Mouse (Mus musculus): ENCODE results near the gene Tac4.
A peak's percentile ranks its signal among the peaks of the same experiment; 100 is the strongest.

Tac4 gene

GRCm38 (mm10) chr11:95259088-95259849 is 2.1 kb upstream of the Tac4 start:
- peak; percentile 77 to 90 for DNase-seq (ENCODE audit: low read depth in 1 of 2, low spot score in 2 of 2)

GRCm38 (mm10) chr11:95263816-95264454 is 2.6 kb downstream of the Tac4 start:
- no peak for DNase-seq (ENCODE audit: low read depth in 1 of 2, low spot score in 2 of 2)

- DNase-seq (ENCODE audit: low read depth in 1 of 2, low spot score in 2 of 2): no peak
Observed at GRCm38 (mm10) chr11:95264455-95265013, 3.2 kb downstream of the Tac4 start.

DNA sequence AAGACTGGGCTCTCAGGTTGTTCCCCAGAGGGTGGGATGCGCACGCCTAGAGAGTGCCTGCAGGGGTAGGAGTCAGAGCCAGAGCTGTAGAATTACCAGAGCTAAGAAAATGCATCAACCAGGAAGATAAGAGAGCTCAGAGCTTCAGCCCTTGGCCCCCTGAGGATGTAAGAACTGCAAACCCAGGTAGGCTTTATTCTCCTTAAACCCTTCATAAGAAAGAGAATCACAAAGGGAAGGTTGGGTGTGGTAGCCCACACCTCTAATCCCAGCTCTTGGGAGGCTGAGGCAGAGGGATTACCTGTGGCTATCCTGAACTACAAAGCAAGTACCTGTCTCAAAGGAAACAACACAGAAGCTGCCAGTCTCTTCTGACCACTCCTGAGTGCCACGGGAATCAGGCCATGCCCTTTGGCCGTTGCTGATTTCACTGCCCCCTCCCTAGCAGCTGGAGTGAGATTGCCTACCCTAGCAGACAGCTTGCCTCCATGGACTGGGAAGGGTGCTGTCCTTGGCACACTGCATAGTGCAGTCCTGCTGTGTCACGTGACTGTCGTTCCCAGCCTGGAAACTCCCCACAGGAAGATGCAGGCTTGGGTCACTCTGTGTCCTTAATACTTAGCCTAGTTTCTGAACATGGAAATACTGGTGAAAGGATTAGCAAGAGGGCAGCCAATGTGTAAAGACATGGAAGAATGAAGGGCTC is 5.4 kb downstream of the Tac4 start:
- DNase-seq (ENCODE audit: low read depth in 1 of 2, low spot score in 2 of 2): no peak

GRCm38 (mm10) chr11:95273661-95274060 is 12.3 kb downstream of the Tac4 start:
- DNase-seq (ENCODE audit: low read depth in 1 of 2, low spot score in 2 of 2): no peak

DNA sequence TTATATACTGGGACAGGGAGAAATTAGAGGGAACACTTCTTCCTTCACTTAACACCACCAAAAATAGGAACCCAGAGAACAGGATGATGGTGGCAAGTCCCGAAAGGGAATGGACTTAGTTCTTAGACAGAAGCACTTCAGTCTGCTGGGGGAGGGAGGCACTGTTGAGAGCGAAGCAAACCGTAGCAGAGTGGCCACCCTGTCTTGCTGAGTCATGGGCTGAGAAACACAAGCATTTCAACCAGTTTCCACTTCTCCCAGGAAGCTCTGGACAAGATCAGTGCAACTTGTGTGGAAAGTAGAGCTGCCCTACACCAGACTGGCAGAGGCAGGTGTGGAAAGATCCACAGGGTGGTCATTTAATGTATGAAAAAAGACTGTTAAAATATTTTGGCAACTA is 13.3 kb downstream of the Tac4 start:
- no peak for DNase-seq (ENCODE audit: low read depth in 1 of 2, low spot score in 2 of 2)

DNA sequence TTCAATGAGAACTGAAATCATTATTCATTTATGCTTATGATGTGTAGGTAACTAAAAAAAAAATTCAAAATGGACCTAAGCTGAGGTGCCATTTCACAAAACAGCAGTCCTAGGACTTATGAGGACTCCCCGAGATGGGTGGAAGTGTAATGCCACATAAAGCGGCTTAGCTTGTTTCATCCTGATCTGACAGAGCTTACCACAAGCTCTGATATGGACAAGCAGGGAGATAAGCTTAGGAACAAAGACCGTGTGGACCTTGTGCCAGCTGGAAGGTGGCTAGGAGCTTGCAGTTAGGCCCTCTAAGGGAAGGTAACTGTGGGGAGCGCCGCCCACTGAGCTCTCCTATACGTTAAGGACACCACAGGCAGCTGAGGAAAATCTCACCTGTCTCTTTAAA is 14.7 kb downstream of the Tac4 start:
- DNase-seq (ENCODE audit: low read depth in 1 of 2, low spot score in 2 of 2): no peak

DNA sequence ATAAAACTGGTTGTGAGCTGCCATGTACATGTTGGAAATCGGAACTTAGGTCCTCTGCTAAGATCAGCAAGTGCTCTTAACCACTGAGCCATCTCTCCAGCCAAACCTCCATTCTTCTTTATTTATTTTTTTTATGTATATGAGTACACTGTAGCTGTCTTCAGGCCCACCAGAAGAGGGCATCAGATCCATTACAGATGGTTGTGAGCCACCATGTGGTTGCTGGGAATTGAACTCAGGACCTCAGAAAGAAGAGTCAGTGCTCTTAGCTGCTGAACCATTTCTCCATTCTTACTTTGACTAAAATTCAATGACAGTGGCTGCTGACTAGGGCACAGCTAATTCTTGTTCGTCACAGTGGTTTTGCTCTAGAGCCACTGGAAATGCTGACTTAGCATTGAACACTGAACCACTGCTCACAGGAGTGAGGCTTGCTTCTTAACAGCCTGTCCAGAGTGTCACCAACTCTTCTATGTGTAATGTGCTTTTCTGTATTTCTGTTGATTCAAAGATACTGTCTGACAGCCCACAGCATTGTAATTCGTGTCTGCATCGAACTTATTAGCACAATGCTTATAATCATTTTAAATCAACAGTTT is 17.8 kb downstream of the Tac4 start:
- DNase-seq (ENCODE audit: low read depth in 1 of 2, low spot score in 2 of 2): no peak

- DNase-seq (ENCODE audit: low read depth in 1 of 2, low spot score in 2 of 2): no peak
Observed at GRCm38 (mm10) chr11:95282331-95282730, 21.0 kb downstream of the Tac4 start.

- DNase-seq (ENCODE audit: low read depth in 1 of 2, low spot score in 2 of 2): peak; percentile 10 to 13
Observed at GRCm38 (mm10) chr11:95291998-95292397, 30.7 kb downstream of the Tac4 start.

GRCm38 (mm10) chr11:95293017-95293624 is 31.8 kb downstream of the Tac4 start:
- peak; percentile 12 to 14 for DNase-seq (ENCODE audit: low read depth in 1 of 2, low spot score in 2 of 2)

GRCm38 (mm10) chr11:95295736-95296135 is 34.4 kb downstream of the Tac4 start:
- DNase-seq (ENCODE audit: low read depth in 1 of 2, low spot score in 2 of 2): no peak

DNA sequence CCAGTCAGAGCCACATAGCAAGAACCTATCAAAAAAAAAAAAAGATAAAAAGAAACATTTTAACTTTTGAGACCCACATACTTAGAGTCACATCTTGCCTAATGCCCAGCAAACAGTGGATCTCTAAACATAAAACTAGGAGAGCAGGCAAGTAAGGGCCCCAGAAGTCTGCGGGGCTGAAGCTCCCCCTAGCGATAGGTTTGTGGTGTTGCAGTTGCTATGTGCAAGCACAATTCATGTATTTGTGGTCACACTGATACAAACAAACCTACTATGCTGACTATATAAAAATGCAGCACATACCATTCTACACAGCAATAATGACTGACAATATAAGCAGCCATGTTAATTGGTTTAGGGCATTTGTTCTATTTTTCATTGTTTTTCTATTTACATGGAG is 36.8 kb downstream of the Tac4 start:
- no peak for DNase-seq (ENCODE audit: low read depth in 1 of 2, low spot score in 2 of 2)

DNA sequence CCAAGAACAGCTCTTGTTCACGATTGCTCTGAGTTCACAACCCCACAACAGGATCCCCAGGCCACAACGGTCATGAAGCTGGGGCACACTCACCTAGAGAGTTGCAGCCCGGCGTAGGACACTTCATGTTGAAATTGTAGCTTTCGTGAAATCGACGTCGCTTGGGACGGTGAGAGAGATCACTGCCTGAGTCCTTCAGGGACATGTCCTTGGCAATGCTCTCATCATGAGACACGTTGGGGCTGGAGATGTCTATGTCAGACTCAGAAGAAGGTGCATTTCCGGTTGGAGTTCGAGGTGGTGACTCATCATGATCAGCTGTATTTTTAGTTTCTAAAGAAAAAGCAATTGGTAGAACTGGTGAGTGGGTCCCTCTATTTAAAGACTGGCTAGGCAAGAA is 38.6 kb downstream of the Tac4 start:
- DNase-seq (ENCODE audit: low read depth in 1 of 2, low spot score in 2 of 2): no peak

GRCm38 (mm10) chr11:95301772-95302171 is 40.4 kb downstream of the Tac4 start:
- DNase-seq (ENCODE audit: low read depth in 1 of 2, low spot score in 2 of 2): no peak

DNA sequence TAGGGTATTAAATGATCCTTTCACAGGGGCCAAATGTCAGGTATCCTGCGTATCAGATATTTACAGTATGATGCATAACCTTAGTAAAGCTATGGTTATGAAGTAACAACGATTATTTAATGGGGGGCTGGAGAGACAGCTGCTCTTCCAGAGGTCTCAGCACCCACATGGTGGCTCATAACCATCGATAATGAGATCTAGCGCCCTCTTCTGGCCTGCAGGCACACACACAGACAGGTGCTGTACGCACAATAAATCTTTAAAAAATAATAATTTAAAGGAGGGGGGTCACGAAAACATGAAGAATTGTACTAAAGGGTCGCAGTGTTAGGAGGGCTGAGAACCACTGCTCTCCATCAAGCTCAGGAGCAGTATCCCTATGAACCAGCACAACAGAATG is 44.3 kb downstream of the Tac4 start:
- no peak for DNase-seq (ENCODE audit: low read depth in 1 of 2, low spot score in 2 of 2)

- DNase-seq (ENCODE audit: low read depth in 1 of 2, low spot score in 2 of 2): no peak
Observed at GRCm38 (mm10) chr11:95307526-95307925, 46.2 kb downstream of the Tac4 start.

DNA sequence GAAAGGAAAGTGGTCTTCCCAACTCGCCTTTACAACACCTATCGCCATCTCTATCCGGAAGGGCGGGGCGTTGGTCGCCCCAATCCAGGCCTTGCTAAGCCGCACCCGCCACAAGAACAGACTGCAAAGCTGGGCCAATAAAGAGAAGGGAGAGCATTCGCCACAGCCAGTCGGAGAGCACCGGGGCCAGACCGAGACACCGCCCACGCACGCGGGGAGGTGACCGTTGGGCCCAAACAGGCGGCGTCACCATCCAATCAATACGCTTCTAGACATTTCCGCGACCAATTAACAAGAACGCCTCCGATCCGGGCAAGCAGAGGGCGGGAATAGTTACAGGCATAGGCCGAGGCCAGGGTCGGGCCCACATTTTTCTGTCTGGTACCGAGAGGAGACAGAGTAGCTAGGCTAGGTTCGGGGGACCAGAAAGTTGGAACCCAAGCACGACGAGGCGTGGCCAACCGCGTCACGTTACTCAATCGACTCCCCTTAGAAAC is 48.2 kb downstream of the Tac4 start:
- DNase-seq (ENCODE audit: low read depth in 1 of 2, low spot score in 2 of 2): peak; percentile 91 to 93

GRCm38 (mm10) chr11:95310007-95310647 is 48.8 kb downstream of the Tac4 start, which contains the start of gene Kat7:
TSS of gene Kat7 (minus strand) at chr11:95310246.
- DNase-seq (ENCODE audit: low read depth in 1 of 2, low spot score in 2 of 2): peak; percentile 95 to 96

Measured in monocyte, adult 2 months (primary cell).